Mouse (Mus musculus) megakaryocyte, embryonic 14.5 days (primary cell): ENCODE data around the gene Bcar3.

ENCODE experiments used
- FLI1 ChIP-seq: IDR thresholded peaks from 2 replicates; pipeline ENCODE4 v1.6.1; 2012; ENCODE audit warnings: low read length, inconsistent platforms, mixed read lengths
- GATA1 ChIP-seq: IDR thresholded peaks from 3 replicates; pipeline ENCODE4 v1.6.1; 2012; ENCODE audit warnings: mixed read lengths, low read length, inconsistent platforms, borderline replicate concordance

GRCm38 (mm10) chr3:122519082-122519481 is 225.1 kb downstream of the Bcar3 start:
- no peak for TF ChIP-seq FLI1
- TF ChIP-seq GATA1, result no peak
